Mouse (Mus musculus) adrenal gland, adult (tissue): ENCODE data around the gene Rasgrp3.

Source experiments
- DNase-seq, 2 experiments: peaks; one replicate each; pipeline ENCODE4 v3.0.0; 2022 to 2023; ENCODE audit warnings: low spot score in 1 of 2; ENCODE audit not compliant: inconsistent age in 2 of 2

The Rasgrp3 gene

DNA sequence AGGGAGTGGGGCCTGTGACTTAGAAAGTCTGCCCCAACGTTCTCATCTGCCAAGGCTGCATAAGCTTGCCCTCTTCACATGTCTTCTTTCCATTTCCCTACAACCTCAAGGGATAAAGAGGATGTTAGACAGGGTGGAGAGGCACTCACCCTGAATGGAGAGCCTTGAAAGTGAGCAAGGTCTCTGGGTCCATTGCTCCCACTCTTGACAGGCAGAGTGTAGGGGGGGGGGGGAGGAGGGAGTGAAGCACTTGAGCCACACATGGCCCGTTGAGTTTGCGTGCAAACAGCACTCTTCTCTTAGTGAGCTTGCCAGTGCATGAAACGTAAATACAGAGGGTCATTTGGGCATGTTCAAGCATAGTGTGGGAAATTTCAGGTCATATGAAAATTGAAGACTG, 59.5 kb downstream of the Rasgrp3 start:
- DNase-seq: no peak

DNA sequence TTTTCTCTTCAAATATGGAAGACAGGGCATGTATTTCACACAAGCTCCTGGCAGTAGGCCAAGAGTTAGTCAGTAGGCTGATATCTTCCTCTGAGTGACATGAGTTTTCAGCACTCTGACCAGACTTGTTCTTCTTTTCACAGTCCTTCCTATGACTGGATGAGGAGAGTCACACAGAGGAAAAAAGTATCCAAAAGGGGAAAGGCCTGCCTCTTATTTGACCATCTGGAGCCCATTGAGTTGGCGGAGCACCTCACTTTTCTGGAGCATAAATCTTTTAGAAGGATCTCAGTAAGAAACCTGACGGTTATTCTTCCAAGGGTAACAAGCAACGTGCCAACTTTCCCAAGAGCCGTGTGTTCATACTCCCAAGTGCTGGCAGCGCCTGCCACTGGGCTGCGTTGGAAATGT, 62.5 kb downstream of the Rasgrp3 start:
- DNase-seq: peak in 1 of 2 experiments; percentile 39

DNA sequence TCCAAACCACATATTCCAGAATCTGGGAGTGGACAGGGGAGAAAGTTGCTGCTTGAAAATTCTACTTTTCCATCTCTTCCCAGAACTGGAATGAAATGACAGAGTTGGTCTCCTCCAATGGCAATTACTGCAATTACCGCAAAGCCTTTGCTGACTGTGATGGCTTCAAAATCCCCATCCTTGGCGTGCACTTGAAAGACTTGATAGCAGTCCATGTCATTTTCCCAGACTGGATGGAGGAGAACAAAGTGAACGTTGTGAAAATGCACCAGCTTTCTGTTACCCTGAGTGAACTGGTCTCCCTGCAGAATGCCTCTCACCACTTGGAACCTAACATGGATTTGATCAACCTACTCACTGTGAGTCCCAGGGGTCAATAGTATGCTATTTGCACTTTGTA, 67.3 kb downstream of the Rasgrp3 start:
- DNase-seq: no peak

DNA sequence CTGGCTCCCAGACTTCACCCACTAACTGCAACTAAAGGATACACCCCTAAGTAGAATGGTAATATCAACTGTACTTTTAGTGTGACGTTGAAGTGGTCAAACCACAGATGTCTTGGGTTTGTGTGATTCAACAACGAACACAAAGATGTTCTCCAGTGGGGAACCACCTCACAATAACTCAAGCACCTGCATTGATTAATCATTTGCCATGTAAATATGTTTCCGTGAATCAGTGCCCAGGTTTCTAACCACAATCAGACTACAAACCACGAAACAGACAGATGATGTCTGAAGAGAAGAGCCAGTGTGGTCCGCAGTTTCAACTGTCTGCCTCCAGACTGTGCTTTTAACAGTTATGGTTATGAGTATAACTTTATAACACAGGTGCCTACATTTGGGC, 69.4 kb downstream of the Rasgrp3 start:
- DNase-seq: no peak

DNA sequence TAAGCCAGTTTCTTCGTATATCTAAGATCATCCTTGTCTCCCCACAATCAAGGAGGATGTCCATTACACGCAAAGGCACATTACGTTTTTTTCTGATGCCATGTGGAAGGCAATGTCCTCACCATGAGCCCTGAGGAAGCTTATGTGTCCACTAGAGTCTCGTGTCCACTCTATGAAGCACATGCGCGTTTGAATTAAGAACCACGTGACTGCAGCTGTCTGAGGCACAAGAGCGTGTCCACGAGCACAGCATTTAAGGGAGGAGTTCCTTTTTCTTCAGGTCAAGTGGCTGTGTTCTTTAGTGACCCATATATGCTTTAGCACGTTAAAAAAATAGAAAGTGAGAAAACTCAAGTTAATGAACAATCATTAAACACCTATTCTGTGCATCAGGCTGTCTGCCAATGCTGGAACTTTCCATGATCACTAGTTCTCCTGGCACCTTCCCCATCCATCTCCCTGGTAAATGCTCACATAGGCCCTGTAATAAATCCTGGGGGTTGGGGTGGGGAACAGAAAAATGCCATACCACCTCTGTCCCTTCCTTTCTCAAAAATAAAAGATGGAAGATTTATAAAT, 70.5 kb downstream of the Rasgrp3 start:
- no peak for DNase-seq

DNA sequence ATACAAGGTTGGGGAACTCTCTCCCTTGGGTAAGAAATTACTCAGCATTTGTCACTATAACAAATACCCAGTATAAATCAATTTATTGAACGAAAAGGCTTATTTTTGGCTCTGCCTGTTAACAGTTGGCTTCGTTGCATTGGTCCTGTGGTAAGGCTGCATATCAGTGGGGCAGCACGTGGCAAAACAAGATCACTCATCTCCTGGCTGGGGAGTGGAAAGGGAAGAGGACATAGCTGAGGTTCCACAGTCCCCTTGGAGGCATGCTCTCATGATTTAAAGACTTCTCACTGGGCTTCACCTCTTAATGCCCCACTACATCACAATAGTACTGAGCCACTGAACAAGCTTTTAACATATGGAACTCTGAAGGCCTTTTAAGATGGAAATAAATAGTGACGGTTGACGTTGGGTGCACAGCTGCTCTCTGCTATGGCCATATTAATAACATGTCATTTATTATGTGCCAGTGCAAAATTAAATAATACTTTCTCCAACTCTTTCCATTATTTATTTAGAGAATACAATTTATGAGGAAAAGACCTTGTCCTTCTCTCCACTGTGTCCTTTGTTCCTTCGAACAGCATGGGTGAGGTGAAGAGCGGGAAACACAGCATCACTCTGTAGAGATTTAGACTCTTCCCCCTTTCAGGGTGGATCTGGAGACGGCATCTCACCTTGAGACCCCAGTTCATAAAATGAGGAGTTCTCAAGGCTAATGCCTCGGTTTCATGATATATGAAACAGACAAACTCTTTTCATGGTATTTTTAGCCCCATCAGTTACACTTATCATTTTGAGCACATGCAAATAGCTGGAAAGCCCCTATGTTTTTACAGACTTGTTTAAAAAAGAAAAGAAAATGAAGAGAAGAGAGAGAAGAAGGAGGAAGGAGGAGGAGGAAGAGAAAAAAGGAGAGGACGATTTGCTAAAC, 71.3 kb downstream of the Rasgrp3 start:
- DNase-seq: no peak

DNA sequence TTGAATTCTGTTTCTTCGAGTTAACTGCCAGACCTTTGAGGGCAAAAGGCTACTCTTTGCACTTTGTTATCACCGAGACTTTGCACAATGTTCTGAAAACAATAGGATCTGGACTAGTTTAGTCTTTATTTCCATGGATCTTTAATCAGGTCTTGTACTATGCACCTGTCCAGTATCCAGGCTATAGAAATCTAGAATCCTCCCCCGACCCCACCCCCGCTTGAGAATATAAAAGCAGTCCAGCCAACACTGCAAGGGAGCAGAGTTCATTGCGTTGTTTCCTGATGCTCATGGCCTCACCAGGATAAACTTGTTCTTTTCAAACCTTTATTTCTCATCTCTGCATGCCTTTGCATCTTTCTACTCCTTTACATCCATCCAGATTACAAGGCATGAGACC, 73.6 kb downstream of the Rasgrp3 start:
- no peak for DNase-seq

DNA sequence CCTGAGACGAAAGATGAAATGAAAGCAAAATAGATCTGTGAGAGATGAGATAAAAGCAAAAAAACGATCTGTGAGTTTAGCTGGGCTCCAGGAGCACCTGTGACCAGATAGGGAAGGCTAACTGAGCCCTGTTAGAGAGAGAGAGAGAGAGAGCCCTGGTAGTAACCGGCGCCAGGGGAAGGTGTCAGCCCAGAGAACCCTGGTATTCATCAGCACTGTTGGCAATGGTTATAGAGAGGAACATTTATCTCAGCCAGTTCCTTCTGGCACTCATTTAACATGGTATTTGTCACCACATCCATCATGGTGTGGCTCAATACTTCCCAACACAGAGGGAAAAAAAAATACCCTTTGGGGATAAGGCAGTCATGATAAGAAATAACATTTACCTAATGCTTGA, 80.9 kb downstream of the Rasgrp3 start:
- peak in 1 of 2 experiments; percentile 68 for DNase-seq

DNA sequence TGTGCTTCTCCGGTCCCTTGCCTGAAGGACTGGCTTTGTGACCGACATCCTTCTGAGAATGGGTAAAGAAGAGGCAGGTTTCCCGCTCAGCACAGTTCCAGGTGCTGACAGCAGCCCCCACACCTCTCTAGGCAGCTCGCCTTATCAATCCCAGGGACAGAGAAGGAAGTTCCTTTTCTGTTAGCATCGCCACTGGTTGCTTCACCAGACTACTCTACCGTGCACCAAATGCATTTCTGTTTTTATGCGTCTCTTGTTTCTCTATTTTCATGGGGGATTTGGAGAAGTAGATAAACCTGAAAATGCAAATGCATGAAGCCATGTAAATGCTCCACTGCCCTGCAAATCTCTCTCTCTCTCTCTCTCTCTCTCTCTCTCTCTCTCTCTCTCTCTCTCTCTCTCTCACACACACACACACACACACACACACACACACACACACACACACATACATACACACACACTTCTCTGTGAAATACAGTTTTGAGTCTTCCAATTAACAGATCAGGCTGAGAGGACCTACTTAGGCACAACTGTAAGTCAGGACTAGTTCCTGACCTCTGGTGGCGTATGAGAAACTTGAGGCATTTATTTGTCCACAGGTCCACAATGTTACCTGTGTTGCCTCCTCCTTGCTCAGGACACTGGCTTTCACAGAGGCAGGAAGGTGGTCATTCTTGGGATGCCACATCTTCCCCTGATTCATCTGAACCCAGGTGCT, 82.6 kb downstream of the Rasgrp3 start:
- no peak for DNase-seq

DNA sequence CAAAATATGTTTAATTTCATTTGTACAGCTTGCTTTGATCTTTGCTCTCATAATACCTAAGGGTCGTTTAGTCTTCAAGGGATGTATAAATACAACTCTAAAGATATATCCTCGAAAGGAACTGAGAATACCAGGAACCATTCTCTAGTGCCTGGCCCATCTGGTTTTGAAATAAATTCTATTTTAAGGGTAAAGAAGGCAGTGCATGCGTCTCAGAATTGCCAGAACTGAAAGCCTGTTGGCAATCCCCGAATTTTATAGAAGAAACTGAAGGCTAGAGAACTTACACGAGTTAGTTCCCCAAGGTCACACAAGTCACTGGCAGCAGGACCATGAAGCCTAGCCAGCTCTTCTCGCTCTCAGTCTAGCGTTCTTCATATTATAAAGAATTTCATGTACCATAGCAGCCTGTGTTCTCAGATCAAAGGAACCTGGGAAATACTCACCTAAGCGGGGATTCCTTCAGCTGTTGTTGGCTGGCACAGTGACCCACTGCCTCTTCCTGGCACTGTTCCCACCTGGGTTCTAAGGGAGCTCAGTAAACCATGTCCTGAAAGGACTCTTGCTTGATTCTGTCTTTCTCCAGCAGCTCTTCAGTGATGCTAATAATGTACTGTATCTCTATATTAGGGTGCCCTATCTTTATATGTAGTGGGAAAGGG, 83.7 kb downstream of the Rasgrp3 start:
- DNase-seq: peak in 1 of 2 experiments; percentile 39

DNA sequence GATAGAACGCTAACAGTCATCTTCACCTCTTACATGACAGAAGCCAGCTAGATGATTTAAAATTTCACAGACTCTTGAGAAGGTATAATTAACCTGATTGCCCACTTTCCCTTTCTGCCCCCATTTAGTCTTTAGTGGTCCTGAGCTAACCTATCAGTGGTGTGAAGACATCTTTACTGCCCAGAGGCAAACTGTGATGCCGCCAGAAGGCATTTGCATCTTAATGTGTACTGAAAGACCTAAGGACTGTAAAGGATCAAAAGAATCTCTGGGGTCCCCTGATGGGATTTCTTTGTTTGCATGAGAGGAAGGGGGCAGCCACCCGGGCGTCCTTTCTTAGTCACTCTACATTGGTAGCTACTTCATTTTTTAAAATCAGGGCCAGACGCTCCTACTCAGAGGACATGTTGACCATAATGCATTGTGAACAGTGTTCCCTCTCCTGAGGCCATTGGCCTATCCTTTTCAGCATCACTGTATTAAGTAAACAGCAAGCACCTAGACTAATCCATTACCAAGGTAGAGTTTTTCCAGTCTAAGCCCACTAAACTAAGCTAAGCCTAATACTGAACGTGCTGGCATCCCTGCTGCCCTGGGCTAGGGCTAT, 85.6 kb downstream of the Rasgrp3 start:
- no peak for DNase-seq

DNA sequence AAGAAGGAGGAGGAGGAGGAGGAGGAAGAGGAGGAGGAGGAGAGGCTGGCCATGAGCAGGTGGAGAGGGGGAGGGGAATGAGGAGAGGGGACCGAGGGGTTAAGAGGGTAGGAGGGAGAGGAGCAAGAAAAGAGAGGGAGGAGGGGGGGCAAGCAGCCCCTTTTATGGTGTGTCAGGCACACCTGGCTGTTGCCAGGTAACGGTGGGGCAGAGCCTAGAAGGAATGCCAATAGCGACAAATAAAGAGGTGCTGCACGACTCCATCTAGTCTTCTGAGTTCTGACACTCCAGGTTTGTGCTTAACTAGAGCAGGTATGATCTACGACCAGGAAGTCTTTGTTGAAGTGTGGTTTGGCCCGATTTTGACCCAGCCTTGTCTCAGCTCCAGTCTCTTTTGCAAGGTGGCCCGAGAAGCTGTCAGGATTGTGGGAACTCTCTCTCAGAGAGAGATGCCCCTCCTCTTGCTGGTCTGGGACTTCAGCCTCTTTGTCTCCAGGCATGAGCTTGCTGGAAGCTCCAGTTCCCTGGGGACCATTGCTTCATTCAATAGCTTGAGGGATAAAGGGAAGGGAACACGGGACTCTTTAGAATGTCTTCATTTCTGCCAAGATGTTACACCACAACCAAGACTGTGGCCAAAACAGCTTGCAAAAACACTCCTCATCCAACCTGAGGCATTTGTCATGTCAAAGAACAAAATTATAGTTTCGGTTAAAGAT, 86.8 kb downstream of the Rasgrp3 start:
- DNase-seq: peak in 1 of 2 experiments; percentile 63

DNA sequence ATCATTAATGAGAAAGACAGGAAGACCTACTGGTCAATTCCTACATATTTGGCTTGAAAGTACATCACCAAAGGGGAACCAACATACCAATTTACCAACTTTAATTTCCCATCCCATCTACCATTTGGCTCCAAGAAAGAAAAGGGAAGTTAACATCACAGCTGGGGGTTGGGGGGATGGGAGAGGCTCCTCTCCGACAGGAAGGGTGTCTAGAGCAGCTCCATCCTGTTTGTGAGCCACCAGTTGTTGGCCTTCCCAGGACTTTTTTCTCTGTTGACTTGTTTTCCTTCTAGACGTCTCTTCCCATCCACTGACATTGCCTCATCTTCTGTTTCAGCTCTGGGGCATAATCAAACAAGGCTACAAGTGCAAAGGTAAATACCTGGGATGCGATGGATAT, 88.1 kb downstream of the Rasgrp3 start:
- DNase-seq: peak; percentile 27 to 62

DNA sequence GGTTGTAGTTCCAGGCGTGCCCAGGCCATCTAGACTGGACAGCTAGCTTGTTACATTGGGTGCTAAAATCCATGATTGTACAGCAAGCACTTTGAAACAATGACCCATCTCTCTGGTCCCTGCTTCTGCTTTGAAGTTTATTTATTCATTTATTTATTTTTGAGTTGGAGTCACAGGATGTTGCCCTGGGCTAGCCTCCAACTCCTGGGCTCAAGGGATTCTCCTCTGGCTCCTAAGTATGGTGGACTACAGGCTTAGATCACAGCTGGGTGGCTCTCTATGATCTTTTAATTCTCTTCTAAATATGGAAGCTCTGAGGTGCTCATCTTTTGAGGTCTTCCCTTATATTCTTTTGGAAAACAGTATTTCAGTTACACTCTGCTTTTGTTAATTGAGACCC, 90.7 kb downstream of the Rasgrp3 start:
- DNase-seq: no peak

DNA sequence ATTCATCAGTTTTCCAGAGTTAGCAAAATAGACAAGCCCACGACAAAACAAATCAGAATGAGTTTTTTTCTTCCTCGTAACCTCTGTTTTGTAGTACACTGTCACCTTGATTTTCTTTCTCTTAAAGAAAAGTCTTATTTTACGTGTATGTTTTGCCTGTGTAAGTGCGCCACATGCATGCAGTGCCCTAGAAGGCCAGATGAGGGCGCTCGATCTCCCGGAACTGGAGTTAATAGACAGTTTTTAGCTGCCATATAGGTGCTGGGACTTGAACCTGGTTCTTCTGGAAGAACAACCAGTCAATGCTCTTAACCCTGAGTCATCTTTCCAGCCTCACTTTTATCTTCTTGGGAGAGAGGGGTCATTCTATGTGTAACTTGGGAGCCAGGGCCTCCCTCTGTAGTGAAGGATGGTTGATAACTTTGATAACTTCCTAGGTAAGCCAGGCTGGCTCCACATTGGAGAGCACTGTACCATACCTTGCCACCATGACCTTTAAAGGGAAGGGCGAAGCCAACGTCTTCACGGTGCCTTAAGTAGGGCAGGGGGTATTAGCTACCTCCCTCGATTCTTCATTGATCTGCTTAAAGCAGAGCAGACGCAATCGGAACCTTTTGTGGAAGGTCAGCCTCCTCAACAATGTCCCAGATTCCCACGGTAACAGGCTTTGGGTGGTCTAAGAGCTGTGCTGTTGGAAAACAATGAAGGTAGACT, 93.7 kb downstream of the Rasgrp3 start:
- no peak for DNase-seq

DNA sequence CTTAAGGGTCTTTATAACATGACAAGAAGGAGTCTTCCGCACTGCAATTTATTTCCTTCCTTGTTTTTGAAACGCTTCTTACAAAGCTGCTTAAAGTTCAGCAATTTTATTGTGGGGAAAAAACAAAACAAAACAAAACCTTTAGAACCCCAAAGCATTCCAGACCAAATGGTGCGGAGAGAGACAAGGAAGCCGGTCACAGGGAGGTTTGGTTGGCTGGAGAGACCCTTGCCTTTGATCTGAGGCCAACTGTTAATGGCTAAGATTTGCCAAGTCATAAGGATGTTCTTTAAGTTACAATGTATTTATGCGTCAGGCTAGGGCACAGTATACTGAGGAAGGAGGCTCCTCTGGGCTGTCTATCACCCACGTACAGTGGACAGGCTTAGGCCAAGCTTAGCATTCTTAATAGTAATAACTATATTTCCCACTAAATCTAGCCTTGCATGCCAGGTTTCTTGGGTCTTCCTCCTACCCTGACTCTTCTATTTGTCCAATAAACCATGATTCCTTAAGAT, 96.8 kb downstream of the Rasgrp3 start:
- no peak for DNase-seq

DNA sequence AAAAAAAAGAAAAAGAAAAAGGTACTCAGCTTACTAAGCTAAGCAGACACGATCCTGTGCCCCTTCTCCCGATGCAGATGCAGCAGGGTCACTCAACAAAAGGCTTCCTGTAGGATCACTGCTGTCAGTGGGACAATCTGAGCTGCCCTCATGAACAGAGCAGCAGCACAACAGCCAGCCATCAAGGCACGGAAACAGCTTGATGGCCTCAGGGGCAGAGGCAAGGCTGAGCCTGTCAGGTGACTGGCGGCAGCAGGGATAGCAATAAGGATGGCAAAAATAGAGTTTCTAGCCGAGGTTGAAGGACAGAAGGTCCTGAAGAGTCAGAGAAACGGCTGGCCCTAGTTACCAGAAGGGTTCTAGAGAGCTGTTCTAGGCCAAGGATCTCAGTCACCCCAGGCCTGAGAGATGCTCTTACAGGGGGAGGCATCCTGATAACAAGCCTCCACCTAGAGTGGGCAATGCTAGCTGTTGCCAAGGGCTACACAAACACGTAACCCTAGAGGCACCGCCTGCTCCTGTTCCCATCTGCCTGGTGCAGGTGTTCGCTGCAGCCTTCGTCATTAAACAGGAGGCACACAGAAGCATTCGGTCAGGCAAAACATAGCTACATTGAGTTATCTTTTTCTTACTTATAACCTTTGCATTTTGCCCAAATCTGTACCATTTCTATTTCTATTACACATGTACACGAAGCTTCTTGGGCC, 98.8 kb downstream of the Rasgrp3 start:
- no peak for DNase-seq

DNA sequence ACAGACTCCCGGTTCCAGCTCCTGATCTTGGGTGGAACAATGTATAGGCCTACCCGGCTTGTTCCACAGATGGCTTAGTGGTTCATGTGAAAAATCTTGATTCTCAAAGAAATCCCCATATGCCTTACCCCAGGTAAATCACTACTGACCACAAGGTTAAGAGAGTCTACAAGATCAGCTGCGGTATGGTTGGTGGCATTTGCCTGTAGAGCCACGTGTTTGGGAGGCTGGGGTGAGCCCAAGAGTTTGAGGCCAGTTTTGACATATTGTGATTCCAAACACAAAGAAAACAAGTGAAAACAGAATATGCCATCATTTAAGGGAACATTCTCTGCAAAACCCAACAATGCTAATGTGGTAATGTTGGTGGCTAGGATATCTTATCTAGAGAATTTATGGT, 99.9 kb downstream of the Rasgrp3 start:
- no peak for DNase-seq
